Mouse (Mus musculus): ENCODE measurements at regions not wholly inside any gene's neighbourhood (a gene's known extent, or its start where the extent isn't known, plus 50 kb on each side); places are given as distances from the start of the nearest gene placed in this dataset.

GRCm38 (mm10) chr8:35020480-35020879 is 745.1 kb upstream of the Gm19410 start:
- H3K36me3 ChIP-seq = no peaks in the 10 kb centered on the region

GRCm38 (mm10) chr8:35022649-35023048 is 742.9 kb upstream of the Gm19410 start:
- no peak for ATAC-seq (ENCODE audit: extremely low read depth, insufficient number of reproducible peaks, low FRiP score, low TSS enrichment)
- H3K4me3 ChIP-seq = no peak overlapping the region
- no peak overlapping the region for H3K9ac ChIP-seq
- 25% methylated on average over 6 of the region's 6 CpGs for WGBS
- H3K27me3 ChIP-seq (replicated peaks) = no peaks in the 10 kb centered on the region
- H3K36me3 ChIP-seq = no peaks in the 10 kb centered on the region
- H3K9me3 ChIP-seq = peaks cover 8% of the 10 kb centered on the region
- H3K4me1 ChIP-seq = peaks cover 9% of the 10 kb centered on the region
- no peak overlapping the region for H3K27ac ChIP-seq (replicated peaks)
- no peak overlapping the region for H3K4me2 ChIP-seq

More at GRCm38 (mm10) chr8:35020480-35020879, 745.1 kb upstream of the Gm19410 start:
- no peak overlapping the region for H3K27ac ChIP-seq (replicated peaks)
- H3K4me1 ChIP-seq = peaks cover 9% of the 10 kb centered on the region
- H3K9ac ChIP-seq = no peak overlapping the region
- H3K9me3 ChIP-seq = peaks cover 8% of the 10 kb centered on the region
- H3K27me3 ChIP-seq (replicated peaks) = no peaks in the 10 kb centered on the region
- 86% methylated on average over 8 of the region's 8 CpGs for WGBS
- no peak overlapping the region for H3K4me3 ChIP-seq
- no peak for ATAC-seq (ENCODE audit: extremely low read depth, insufficient number of reproducible peaks, low FRiP score, low TSS enrichment)
- H3K4me2 ChIP-seq = no peak overlapping the region

DNA sequence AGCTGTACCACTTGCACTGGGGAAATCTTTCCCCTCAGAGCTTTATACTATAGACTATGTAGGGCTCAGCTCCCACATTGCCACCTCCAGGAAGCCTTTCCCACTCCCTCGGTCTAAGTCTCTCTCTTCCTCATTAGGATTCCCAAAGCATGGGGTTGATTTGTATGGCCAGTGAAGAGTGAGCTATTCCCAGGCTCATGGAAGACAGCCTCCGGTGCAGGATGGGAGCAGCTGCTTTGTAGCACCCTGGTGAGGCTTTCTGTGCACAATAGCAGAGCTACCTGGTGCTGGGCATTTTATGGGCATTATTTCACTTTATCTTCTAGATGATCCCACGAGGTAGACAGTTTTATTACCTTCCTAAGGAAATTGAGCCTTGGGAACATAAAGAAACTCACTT is 717.8 kb upstream of the Gm19410 start:
- no peak overlapping the region for H3K4me2 ChIP-seq
- H3K9me3 ChIP-seq = no peaks in the 10 kb centered on the region
- no peaks in the 10 kb centered on the region for H3K4me1 ChIP-seq
- ATAC-seq (ENCODE audit: extremely low read depth, insufficient number of reproducible peaks, low FRiP score, low TSS enrichment) = no peak
- no peaks in the 10 kb centered on the region for H3K36me3 ChIP-seq
- no peak overlapping the region for H3K4me3 ChIP-seq
- H3K27ac ChIP-seq (replicated peaks) = no peak overlapping the region
- no peak overlapping the region for H3K9ac ChIP-seq
- 64% methylated on average over 3 of the region's 3 CpGs for WGBS
- H3K27me3 ChIP-seq (replicated peaks) = no peaks in the 10 kb centered on the region

DNA sequence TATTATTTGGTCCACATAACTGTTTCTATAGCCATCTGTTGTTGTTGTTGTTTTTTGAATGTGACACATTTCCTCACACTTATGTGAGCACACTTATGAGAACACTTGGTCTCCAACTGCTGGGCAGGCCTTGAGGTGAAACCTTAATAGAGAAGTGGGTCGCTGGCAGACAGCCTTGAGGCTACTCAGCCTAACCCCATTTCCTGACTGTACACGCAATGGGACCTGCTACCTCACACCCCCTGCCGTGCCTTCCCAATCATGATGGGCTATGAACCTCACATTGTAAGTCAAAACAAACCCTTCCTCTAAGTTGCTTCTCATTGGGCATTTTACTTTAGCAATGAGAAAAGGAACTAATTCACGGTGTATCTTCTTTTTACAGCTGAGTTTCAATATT is 712.1 kb upstream of the Gm19410 start:
- H3K36me3 ChIP-seq = no peaks in the 10 kb centered on the region
- no peak overlapping the region for H3K9ac ChIP-seq
- peaks cover 5% of the 10 kb centered on the region for H3K9me3 ChIP-seq
- H3K27me3 ChIP-seq (replicated peaks) = no peaks in the 10 kb centered on the region
- no peaks in the 10 kb centered on the region for H3K4me1 ChIP-seq
- no peak for ATAC-seq (ENCODE audit: extremely low read depth, insufficient number of reproducible peaks, low FRiP score, low TSS enrichment)
- H3K4me2 ChIP-seq = no peak overlapping the region
- H3K4me3 ChIP-seq = no peak overlapping the region
- no peak overlapping the region for H3K27ac ChIP-seq (replicated peaks)
- WGBS = 77% methylated on average over 4 of the region's 4 CpGs

GRCm38 (mm10) chr8:35061048-35061447 is 704.5 kb upstream of the Gm19410 start:
- H3K27me3 ChIP-seq (replicated peaks) = no peaks in the 10 kb centered on the region
- no peak overlapping the region for H3K9ac ChIP-seq
- H3K27ac ChIP-seq (replicated peaks) = no peak overlapping the region
- no peak overlapping the region for H3K4me3 ChIP-seq
- H3K36me3 ChIP-seq = no peaks in the 10 kb centered on the region
- no peaks in the 10 kb centered on the region for H3K9me3 ChIP-seq
- WGBS = 70% methylated on average over 5 of the region's 5 CpGs
- H3K4me1 ChIP-seq = no peaks in the 10 kb centered on the region
- no peak for ATAC-seq (ENCODE audit: extremely low read depth, insufficient number of reproducible peaks, low FRiP score, low TSS enrichment)
- no peak overlapping the region for H3K4me2 ChIP-seq

- 81% methylated on average over 2 of the region's 2 CpGs for WGBS
- ATAC-seq (ENCODE audit: extremely low read depth, insufficient number of reproducible peaks, low FRiP score, low TSS enrichment) = no peak
- no peaks in the 10 kb centered on the region for H3K36me3 ChIP-seq
- no peak overlapping the region for H3K4me2 ChIP-seq
- no peak overlapping the region for H3K27ac ChIP-seq (replicated peaks)
- H3K27me3 ChIP-seq (replicated peaks) = no peaks in the 10 kb centered on the region
- H3K9me3 ChIP-seq = no peaks in the 10 kb centered on the region
- no peak overlapping the region for H3K9ac ChIP-seq
- peaks cover 10% of the 10 kb centered on the region; the same call in 1 of the 2 replicates for H3K4me1 ChIP-seq
- no peak overlapping the region for H3K4me3 ChIP-seq
Measured at GRCm38 (mm10) chr8:35068228-35068627, 697.4 kb upstream of the Gm19410 start.

DNA sequence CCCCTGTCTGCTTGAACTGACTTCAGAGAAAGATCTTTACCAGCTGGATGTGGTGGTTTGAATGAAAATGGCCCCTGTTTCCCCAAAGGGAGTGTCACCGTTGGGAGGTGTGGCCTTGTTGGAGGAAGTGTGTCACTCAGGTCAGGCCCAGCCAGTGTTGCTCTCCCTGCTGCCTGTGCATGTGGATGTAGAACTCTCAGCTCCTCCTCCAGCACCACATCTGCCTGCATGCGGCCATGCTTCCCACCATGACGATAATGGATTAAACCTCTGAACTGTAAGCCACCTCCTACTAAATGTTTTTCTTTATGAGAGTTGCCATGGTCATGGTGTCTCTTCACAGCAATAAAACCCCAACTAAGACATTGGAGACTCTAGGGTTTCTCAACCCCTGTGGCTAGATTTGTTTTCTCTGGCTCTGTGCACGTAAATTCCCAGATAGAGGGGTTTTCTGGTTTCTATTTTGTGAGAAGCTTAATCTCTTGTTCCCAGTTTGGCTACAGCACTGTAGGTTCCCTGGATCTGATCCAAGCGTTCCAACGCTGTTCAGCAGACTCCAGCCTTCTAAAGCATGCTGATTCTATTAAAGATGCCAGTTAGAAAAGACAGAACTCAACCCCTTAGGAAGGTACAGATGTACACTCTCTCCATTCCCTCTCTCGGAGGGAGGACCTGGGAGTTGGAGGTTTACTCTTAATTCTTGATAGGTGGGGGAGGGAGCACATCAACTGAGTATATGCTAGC is 695.2 kb upstream of the Gm19410 start:
- Histone ChIP-seq H3K36me3 (no peaks in the 10 kb centered on the region), H3K27me3 (replicated peaks) (no peaks in the 10 kb centered on the region), H3K4me3 (no peak overlapping the region), H3K4me2 (no peak overlapping the region), H3K9me3 (no peaks in the 10 kb centered on the region), H3K4me1 (peaks cover 10% of the 10 kb centered on the region; the same call in 1 of the 2 replicates), H3K9ac (no peak overlapping the region), H3K27ac (replicated peaks) (peak overlapping the region; percentile 57; the same call in 1 of the 2 replicates)
- 59% methylated on average over 7 of the region's 7 CpGs for WGBS
- no peak for ATAC-seq (ENCODE audit: extremely low read depth, insufficient number of reproducible peaks, low FRiP score, low TSS enrichment)

DNA sequence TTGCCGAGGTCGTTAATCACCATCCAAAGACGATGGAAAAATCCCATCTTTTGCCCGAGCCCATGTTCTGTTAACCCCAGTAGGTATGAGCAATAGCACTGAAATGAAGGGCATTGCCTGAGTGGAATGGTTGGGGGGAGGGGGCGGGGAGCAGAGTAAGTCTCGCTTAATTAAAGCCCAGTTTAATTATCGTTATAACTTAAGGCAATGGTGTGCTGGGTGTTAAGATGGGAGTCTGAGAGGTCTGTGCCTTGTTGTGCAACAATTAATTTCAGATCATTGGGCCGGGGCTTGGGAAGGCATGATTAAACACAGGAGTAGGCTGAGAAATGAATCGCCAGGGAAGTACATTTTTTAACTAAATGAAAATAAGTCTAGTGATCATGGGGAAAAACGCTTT is 689.6 kb upstream of the Gm19410 start:
- H3K4me2 ChIP-seq = no peak overlapping the region
- H3K4me3 ChIP-seq = no peak overlapping the region
- H3K9ac ChIP-seq = no peak overlapping the region
- H3K4me1 ChIP-seq = 0 out of 2 replicates have a peak, but pooled peaks cover 2% of the 10 kb centered on the region
- no peak overlapping the region for H3K27ac ChIP-seq (replicated peaks)
- 81% methylated on average over 10 of the region's 10 CpGs for WGBS
- no peaks in the 10 kb centered on the region for H3K27me3 ChIP-seq (replicated peaks)
- H3K9me3 ChIP-seq = no peaks in the 10 kb centered on the region
- no peaks in the 10 kb centered on the region for H3K36me3 ChIP-seq
- ATAC-seq (ENCODE audit: extremely low read depth, insufficient number of reproducible peaks, low FRiP score, low TSS enrichment) = no peak

DNA sequence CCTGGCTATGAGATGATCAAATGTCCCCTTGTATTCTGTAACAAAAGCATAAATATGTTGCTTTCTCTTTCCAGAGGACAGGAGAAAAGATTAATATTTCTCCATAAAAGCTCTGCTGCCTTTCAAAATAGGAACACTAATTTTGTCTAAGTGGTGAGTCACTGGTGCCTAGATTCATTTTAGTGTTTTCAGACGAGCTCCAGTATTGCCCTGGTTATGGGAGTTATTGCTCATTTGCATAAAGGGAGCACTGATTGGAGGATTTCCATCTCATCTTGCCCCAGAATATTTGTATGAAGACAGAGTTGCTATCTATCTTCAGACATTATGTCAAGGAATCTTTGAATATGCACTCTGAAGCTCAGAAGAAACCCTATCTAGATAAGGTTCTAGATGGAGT is 682.4 kb upstream of the Gm19410 start:
- no peak overlapping the region for H3K4me3 ChIP-seq
- no peaks in the 10 kb centered on the region for H3K9me3 ChIP-seq
- H3K27ac ChIP-seq (replicated peaks) = no peak overlapping the region
- no peaks in the 10 kb centered on the region for H3K36me3 ChIP-seq
- no peaks in the 10 kb centered on the region for H3K4me1 ChIP-seq
- H3K9ac ChIP-seq = no peak overlapping the region
- WGBS = 52% methylated on average over 1 of the region's 1 CpGs
- no peak overlapping the region for H3K4me2 ChIP-seq
- no peak for ATAC-seq (ENCODE audit: extremely low read depth, insufficient number of reproducible peaks, low FRiP score, low TSS enrichment)
- H3K27me3 ChIP-seq (replicated peaks) = no peaks in the 10 kb centered on the region

DNA sequence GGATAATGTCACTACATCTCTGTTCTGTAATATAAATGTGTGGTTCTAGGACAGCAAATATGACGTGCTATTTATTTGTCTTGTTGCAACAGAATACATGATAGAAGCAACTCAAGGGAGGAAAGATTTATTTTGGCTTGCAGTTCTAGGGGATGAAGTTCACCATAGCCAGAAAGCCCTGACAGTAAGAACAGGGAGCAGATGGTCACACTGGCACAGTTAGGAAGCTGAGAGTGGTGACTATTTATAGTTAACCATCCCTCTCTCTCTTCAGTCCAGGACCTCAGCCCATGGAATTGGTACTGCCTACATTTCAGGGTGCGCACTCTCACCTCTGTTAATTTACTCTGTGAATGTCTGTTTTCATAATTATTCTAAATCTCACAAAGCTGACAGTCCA is 678.5 kb upstream of the Gm19410 start:
- 76% methylated on average over 2 of the region's 2 CpGs for WGBS
- no peak overlapping the region for H3K4me3 ChIP-seq
- ATAC-seq (ENCODE audit: extremely low read depth, insufficient number of reproducible peaks, low FRiP score, low TSS enrichment) = no peak

GRCm38 (mm10) chr8:35088380-35089244 is 677.0 kb upstream of the Gm19410 start:
- H3K9me3 ChIP-seq = no peaks in the 10 kb centered on the region
- ATAC-seq (ENCODE audit: extremely low read depth, insufficient number of reproducible peaks, low FRiP score, low TSS enrichment) = no peak
- H3K36me3 ChIP-seq = no peaks in the 10 kb centered on the region
- WGBS = 76% methylated on average over 18 of the region's 18 CpGs
- H3K4me3 ChIP-seq = no peak overlapping the region
- no peak overlapping the region for H3K27ac ChIP-seq (replicated peaks)
- H3K9ac ChIP-seq = no peak overlapping the region
- no peak overlapping the region for H3K4me2 ChIP-seq
- H3K4me1 ChIP-seq = no peaks in the 10 kb centered on the region
- H3K27me3 ChIP-seq (replicated peaks) = no peaks in the 10 kb centered on the region

More for the DNA sequence above, 678.5 kb upstream of the Gm19410 start:
- Histone ChIP-seq H3K27me3 (replicated peaks) (no peaks in the 10 kb centered on the region), H3K4me1 (no peaks in the 10 kb centered on the region), H3K9ac (no peak overlapping the region), H3K36me3 (no peaks in the 10 kb centered on the region), H3K27ac (replicated peaks) (no peak overlapping the region), H3K9me3 (no peaks in the 10 kb centered on the region), H3K4me2 (no peak overlapping the region)
